Mouse (Mus musculus) small intestine, adult 2 months (tissue): ENCODE measurements around the gene Sult2b1.

Experiments used
- CTCF ChIP-seq: fragments of 200-500 bp; IDR thresholded peaks from 2 replicates; pipeline ENCODE4 v1.5.1; 2012; ENCODE audit warnings: low read depth, mild to moderate bottlenecking, control low read depth, inconsistent platforms, low read length, moderate library complexity, mixed read lengths; ENCODE audit not compliant: insufficient replicate concordance, insufficient read length; ENCODE audit errors: extremely low read depth
- POLR2A ChIP-seq: fragments of 200-500 bp; IDR thresholded peaks from 2 replicates; pipeline ENCODE4 v1.6.1; 2012; ENCODE audit warnings: low read depth, mild to moderate bottlenecking, control low read depth, inconsistent platforms, low read length, moderate library complexity

GRCm38 (mm10) chr7:45747450-45747849 is 37.0 kb downstream of the Sult2b1 start:
- TF ChIP-seq CTCF (no peak), POLR2A (no peak)
